Mouse (Mus musculus): ENCODE measurements around the gene Onecut3.

Onecut3 gene

DNA sequence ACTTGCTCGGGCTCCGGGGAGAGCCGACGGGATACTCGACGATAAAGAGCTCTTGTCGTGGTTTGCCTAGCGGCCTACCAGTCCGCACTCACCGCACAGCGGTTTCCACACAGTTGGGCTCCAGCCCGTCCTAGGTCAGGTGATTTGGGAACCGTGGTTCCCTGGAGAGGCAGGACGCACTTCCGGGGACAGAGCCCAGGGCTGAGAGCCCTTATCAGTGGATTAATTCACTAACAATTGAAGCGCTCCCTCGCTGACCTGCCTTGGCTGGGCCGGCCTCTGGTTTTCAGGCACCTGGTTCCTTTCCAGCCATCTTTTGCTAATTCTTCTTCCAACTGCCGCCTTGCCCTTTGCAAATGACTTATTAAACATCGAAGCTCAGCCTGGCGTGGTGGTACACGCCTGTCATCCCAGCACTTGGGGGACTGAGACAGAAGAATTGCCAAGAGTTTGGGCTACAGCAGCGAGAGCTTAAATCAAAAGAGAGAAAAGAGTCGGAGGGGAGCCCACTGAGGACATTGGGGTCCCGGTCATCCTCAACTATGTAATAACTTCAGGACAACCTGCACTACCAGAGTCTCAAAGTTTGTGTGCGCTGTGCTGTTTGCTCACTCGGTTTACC lies 9.1 kb downstream of the Onecut3 start:
- DNase-seq (ENCODE audit: low read depth) = no peak

GRCm38 (mm10) chr10:80504724-80505123 lies 10.1 kb downstream of the Onecut3 start:
- no peak for DNase-seq (ENCODE audit: low read depth)

- peak; percentile 61 for DNase-seq (ENCODE audit: low read depth)
Measured at GRCm38 (mm10) chr10:80506222-80506621, 11.6 kb downstream of the Onecut3 start.

GRCm38 (mm10) chr10:80509412-80510272 lies 15.0 kb downstream of the Onecut3 start:
- DNase-seq (ENCODE audit: low read depth) = peak; percentile 71

- DNase-seq (ENCODE audit: low read depth) = no peak
Measured at GRCm38 (mm10) chr10:80510273-80510660, 15.6 kb downstream of the Onecut3 start.

GRCm38 (mm10) chr10:80513739-80514138 lies 19.1 kb downstream of the Onecut3 start:
- DNase-seq (ENCODE audit: low read depth) = no peak

DNA sequence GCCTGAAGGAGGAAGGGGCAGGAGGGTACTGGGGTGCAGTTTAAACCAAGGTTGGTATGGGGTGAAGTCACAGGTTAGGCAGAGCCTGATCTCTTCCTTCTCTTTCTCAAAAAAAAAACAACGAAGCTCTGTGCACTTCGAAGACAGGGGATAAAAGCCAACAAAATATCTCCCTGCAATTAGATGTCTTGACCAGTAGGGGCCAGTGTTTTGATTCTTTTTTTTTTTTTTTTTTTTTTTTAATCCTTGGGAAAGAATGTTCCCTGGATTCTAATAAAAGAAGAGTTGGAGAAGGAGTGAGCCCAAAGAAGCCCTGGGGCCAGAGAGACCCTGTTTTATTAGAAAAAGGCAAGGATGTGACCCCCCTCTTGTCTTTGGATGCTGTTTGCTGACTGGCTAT lies 24.7 kb downstream of the Onecut3 start:
- no peak for DNase-seq (ENCODE audit: low read depth)

GRCm38 (mm10) chr10:80523299-80523698 lies 28.7 kb downstream of the Onecut3 start:
- DNase-seq (ENCODE audit: low read depth) = no peak

DNA sequence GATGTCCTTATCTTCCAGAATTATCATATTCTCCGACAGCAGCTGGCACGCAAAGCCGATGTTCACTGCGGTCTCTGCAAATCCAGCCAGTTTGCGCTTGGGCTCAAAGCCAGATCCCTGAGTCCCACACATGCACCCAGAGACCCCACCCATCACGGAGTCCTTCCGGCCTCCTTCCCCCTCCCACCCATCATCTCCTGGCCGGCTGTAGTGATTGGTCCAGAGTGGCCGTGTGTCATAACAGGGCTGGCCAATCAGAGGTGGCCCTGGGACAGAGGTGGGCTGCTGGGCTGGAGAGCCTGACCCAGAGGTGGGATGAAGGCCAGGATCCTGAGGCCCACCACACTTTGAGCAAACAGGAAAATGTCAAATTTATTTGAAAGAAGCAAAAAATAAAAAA lies 31.5 kb downstream of the Onecut3 start:
- DNase-seq (ENCODE audit: low read depth) = no peak

GRCm38 (mm10) chr10:80532783-80533182 lies 38.1 kb downstream of the Onecut3 start:
- DNase-seq (ENCODE audit: low read depth) = no peak

- DNase-seq (ENCODE audit: low read depth) = peak; percentile 85
Measured at GRCm38 (mm10) chr10:80533704-80534103, 39.1 kb downstream of the Onecut3 start.

- peak; percentile 66 for DNase-seq (ENCODE audit: low read depth)
Measured at GRCm38 (mm10) chr10:80535071-80535470, 40.4 kb downstream of the Onecut3 start.

GRCm38 (mm10) chr10:80535711-80536110 lies 41.1 kb downstream of the Onecut3 start:
- peak; percentile 69 for DNase-seq (ENCODE audit: low read depth)

DNA sequence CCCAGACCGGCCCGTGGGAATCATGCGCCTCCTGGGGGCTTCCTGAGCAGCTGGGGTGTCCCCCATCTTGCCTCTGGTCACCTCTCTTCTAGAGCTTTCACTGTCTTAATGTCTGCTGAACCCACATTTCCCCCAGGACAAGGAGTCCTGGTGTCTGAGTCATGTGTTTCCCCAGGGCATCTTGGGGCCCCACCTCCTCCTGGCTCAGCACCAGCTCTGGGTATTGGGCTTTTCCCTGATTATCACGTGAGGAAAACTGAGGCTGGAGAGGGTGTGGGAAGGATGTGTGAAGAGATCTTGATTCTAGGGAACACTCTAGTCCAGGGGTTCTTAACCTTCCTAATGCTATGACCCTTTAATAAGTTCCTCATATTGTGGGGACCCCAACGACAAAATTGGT lies 43.5 kb downstream of the Onecut3 start:
- no peak for DNase-seq (ENCODE audit: low read depth)

DNA sequence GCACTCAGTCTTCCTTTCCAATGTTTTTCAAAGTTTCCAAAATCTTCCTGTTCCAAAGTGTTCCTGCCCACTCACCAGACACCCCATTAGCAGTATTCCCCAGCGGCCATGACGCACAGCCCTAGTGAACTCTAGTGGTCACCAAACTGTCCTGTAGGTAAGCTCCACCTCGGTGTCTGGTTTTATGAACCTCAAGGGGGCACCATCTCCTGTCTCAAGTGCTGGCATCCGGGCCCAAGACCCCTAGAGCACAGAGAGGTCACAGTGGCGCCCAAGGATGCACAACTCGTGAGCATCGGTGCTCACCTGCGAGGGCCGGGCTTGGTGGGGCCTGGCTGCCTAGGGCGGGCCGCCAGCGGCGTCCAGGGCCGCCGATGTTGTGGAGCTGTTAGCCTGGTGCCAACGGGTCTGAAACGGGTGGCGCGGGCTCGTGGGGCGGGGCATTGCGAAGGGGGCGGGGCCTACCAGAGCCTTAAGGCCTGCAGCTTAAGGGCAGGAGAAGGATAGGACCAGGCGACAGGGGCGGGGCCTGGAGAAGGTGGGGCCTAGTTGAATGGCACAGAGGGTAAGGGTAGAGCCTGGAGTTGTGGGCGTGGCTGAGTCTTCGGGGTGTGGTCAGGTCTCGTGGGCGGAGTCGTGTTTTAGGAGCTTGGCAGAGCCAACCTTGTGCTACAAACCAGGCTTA lies 44.2 kb downstream of the Onecut3 start, which contains the start of gene Atp8b3:
TSS of gene Atp8b3 (minus strand) at position 415 of the 685 bp plus-strand sequence.
- DNase-seq (ENCODE audit: low read depth) = peak; percentile 100

DNA sequence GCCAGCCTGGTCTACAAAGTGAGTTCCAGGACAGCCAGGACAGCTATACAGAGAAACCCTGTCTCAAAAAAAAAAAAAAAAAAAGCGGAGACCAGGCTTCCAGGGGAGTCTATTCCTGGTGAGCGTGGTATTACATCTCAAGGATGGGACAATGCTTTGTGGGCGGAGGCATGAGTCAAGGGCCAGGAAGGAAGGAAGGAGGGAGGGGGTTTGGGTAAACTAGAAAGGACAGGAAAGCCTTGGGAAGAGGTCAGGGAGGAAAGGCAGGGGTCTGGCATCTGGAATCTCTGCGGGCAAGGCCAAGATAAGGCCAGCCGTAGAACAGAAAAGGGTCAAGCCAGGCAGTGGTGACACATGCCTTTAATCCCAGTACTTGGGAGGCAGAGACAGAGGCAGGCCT lies 44.9 kb downstream of the Onecut3 start:
- DNase-seq (ENCODE audit: low read depth) = no peak

- no peak for DNase-seq (ENCODE audit: low read depth)
Measured at GRCm38 (mm10) chr10:80543873-80544272, 49.2 kb downstream of the Onecut3 start.

GRCm38 (mm10) chr10:80545590-80545989 lies 51.0 kb downstream of the Onecut3 start:
- DNase-seq (ENCODE audit: low read depth) = no peak

DNA sequence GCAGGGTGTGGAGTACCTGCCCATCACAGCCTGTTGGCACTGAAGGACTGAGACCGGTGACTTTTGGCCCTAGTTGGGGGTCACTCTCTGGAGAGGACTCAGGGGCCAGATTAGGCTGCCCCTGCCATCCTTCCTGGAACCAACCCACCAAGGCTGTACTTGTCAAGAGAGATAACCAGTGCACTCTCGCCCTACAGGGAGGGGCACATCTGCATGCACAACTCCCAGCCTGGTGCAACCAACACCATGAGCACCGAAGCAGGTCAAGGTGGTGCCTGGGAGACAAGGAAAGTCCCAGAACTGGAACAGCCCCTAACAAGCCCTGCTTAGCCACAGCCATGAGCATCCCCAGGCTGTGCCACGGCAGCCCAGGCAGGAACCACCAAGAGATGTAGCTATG lies 52.3 kb downstream of the Onecut3 start:
- DNase-seq (ENCODE audit: low read depth) = no peak

DNA sequence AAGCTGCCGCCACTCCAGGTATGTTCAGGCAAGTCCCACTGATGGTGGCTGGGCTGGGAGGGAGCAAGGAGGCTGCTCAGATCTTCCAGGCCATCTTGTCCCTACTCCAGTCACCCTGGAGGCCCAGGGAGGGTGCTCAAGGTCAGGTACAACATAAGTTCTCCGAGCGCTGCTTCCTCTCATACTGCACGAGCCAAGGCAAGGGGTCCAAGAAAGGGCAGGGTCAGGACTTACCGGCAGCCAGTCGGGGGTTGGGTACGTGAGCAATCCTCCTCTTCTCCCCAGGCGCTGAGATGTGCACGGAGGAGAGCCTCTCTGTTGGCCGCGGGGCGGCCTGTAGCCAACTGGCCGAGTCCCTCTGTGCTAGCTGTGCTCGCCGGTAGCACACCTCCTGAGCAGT lies 52.9 kb downstream of the Onecut3 start:
- no peak for DNase-seq (ENCODE audit: low read depth)

DNA sequence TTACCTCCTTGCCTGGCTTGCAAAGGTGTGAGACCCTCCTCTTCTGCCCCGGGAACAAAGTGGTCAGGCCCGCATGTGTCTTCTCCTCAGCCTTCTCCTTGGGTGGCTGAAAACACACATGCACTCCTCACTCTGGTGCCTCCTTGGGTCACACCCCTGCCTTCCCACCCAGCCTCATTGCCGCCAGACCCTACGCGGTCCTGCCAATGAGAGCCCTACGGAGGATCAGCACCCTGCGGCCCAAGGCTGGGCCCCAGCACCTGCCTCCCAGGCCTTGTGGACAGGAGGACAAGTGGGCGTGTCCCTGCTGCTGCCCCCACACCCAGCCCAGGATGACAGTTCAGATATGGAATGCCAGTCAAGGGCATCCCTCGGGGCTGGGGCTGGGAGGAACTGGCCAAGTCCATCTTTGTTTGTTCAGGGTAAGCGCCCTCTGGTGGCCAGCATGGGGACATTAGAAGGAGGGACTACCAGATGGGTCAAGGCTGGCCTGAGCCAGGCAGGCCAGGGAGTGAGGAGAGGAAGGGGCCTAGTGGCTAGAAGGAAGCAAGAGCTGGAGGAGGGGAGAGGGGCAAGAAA lies 53.9 kb downstream of the Onecut3 start:
- no peak for DNase-seq (ENCODE audit: low read depth)

DNA sequence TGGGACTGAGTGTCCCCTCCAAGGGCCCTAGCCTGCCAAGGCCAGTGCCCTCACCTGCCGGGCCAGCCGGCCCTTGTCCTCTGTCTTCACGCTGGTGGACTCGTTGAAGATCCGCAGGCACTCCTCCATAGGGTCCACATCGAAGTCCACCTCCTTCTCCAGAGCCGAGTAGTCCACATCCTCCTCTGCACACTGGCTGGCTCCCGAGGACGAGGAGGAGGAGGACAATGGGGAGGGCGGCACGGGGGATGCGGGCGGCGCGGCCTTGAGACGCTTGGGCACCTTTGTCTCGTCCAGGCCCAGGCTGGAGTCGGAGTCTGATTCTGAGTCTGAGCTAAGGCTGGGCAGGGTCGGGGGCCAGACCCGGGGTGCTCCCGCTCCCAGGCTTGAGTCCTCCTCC lies 54.6 kb downstream of the Onecut3 start:
- DNase-seq (ENCODE audit: low read depth) = no peak

GRCm38 (mm10) chr10:80552364-80552763 lies 57.7 kb downstream of the Onecut3 start:
- no peak for DNase-seq (ENCODE audit: low read depth)

Measured in c-Kit-positive CD71-positive TER-119-negative erythroid progenitor cells, embryonic 14.5 days (primary cell).